ENCODE assay signal across 20 mouse cellular contexts in genomic region chr11:116913573-116913972, GRCm38 (mm10). TPM values are rescaled to one million over a fixed set of nuclear protein-coding genes. Genes with fewer than 3 reads are reported as not detected.
DNase-seq lines count a peak whose midpoint lies in the region; ATAC-seq and TF ChIP-seq lines count a peak whose summit lies in the region.
"Had no signal": no experiment of that assay in that cellular context is flagged by ENCODE, and none has a peak within 500 bp of the region (broad histone marks: within the 10 kb centered on the region; RNA-seq: fewer than 3 reads in every experiment).

No protein-coding gene starts in this region.

- DNase-seq in embryo, embryonic 11 days: no peak
- DNase-seq in kidney, postnatal 36 days: no peak
- DNase-seq in embryonic facial prominence, embryonic 10.5 days (ENCODE audit: low spot score): no peak
- DNase-seq: adrenal gland, postnatal 14 days; B cell, adult 2 months; cerebellum, postnatal 10 days; gastrocnemius, postnatal 25 days; lung, adult 18-20 months; right cerebral cortex, adult 18-20 months; thymus, adult 18-20 months had no signal

- H3K27ac ChIP-seq in hindbrain, embryonic 12.5 days: peak overlapping the region; percentile 50; the same call in 1 of the 2 replicates
- H3K27ac ChIP-seq in hindbrain, embryonic 16.5 days (ENCODE audit: low read depth, low read length): no peak overlapping the region
- peak overlapping the region; percentile 56 for H3K27ac ChIP-seq in forebrain, embryonic 15.5 days (replicated peaks)
- peak overlapping the region; percentile 40; the same call in 1 of the 2 replicates for H3K27ac ChIP-seq in midbrain, embryonic 13.5 days
- H3K27ac ChIP-seq in embryonic facial prominence, embryonic 10.5 days (replicated peaks): no peak overlapping the region
- H3K27ac ChIP-seq: embryonic facial prominence, embryonic 12.5 days; limb, embryonic 15.5 days; macrophage had no signal

- H3K9ac ChIP-seq in hindbrain, embryonic 12.5 days: peak overlapping the region; percentile 36
- no peak overlapping the region for H3K9ac ChIP-seq in hindbrain, embryonic 16.5 days (ENCODE audit: low read depth, low read length)
- H3K9ac ChIP-seq in forebrain, embryonic 15.5 days (replicated peaks): no peak overlapping the region
- no peak overlapping the region for H3K9ac ChIP-seq in midbrain, embryonic 13.5 days (replicated peaks)
- H3K9ac ChIP-seq: embryonic facial prominence, embryonic 12.5 days; heart, embryonic 12.5 days; limb, embryonic 15.5 days had no signal

- H3K36me3 ChIP-seq in hindbrain, embryonic 12.5 days: no peaks in the 10 kb centered on the region
- H3K36me3 ChIP-seq in hindbrain, embryonic 16.5 days (ENCODE audit: control insufficient read depth, insufficient read depth, low read length): no peaks in the 10 kb centered on the region
- H3K36me3 ChIP-seq in E14TG2a.4 (ENCODE audit: insufficient read depth, low read length): no peaks in the 10 kb centered on the region
- H3K36me3 ChIP-seq in forebrain, embryonic 15.5 days: no peaks in the 10 kb centered on the region
- no peaks in the 10 kb centered on the region for H3K36me3 ChIP-seq in midbrain, embryonic 13.5 days
- H3K36me3 ChIP-seq in embryonic facial prominence, embryonic 10.5 days (replicated peaks): no peaks in the 10 kb centered on the region
- H3K36me3 ChIP-seq: embryonic facial prominence, embryonic 12.5 days; heart, embryonic 12.5 days; limb, embryonic 15.5 days had no signal

- H3K4me1 ChIP-seq in hindbrain, embryonic 12.5 days: peaks cover 26% of the 10 kb centered on the region
- peaks cover 9% of the 10 kb centered on the region for H3K4me1 ChIP-seq in hindbrain, embryonic 16.5 days (ENCODE audit: control insufficient read depth, insufficient read depth, low read depth, low read length)
- H3K4me1 ChIP-seq in E14TG2a.4 (replicated peaks; ENCODE audit: low read depth, low read length): peaks cover 57% of the 10 kb centered on the region
- H3K4me1 ChIP-seq in forebrain, embryonic 15.5 days: peaks cover 30% of the 10 kb centered on the region
- H3K4me1 ChIP-seq in midbrain, embryonic 13.5 days (replicated peaks): peaks cover 26% of the 10 kb centered on the region
- H3K4me1 ChIP-seq in embryonic facial prominence, embryonic 10.5 days: peaks cover 5% of the 10 kb centered on the region; the same call in 1 of the 2 replicates
- H3K4me1 ChIP-seq: embryonic facial prominence, embryonic 12.5 days; heart, embryonic 12.5 days had no signal

- H3K27me3 ChIP-seq in hindbrain, embryonic 12.5 days: peaks cover 28% of the 10 kb centered on the region
- no peaks in the 10 kb centered on the region for H3K27me3 ChIP-seq in hindbrain, embryonic 16.5 days (replicated peaks; ENCODE audit: control insufficient read depth, insufficient read depth, low read length)
- H3K27me3 ChIP-seq in E14TG2a.4 (ENCODE audit: insufficient read depth, low read length): peaks cover 26% of the 10 kb centered on the region
- 0 out of 2 replicates have a peak, but pooled peaks cover 6% of the 10 kb centered on the region for H3K27me3 ChIP-seq in forebrain, embryonic 15.5 days
- peaks cover 26% of the 10 kb centered on the region for H3K27me3 ChIP-seq in midbrain, embryonic 13.5 days
- peaks cover 44% of the 10 kb centered on the region for H3K27me3 ChIP-seq in embryonic facial prominence, embryonic 10.5 days (replicated peaks; ENCODE audit: low read depth, poor library complexity, severe bottlenecking)

- 52% methylated on average over 16 of the region's 16 CpGs for WGBS in hindbrain, embryonic 12.5 days
- 35% methylated on average over 16 of the region's 16 CpGs for WGBS in hindbrain, embryonic 16.5 days
- 50% methylated on average over 16 of the region's 16 CpGs for WGBS in forebrain, embryonic 15.5 days
- WGBS in midbrain, embryonic 13.5 days: 45% methylated on average over 16 of the region's 16 CpGs
- WGBS in embryonic facial prominence, embryonic 10.5 days: 82% methylated on average over 16 of the region's 16 CpGs

- no peak overlapping the region for H3K4me3 ChIP-seq in hindbrain, embryonic 12.5 days
- no peak overlapping the region for H3K4me3 ChIP-seq in hindbrain, embryonic 16.5 days (ENCODE audit: low read length)
- peak overlapping the region; percentile 23; the same call in 1 of the 2 replicates for H3K4me3 ChIP-seq in E14TG2a.4 (replicated peaks; ENCODE audit: low read length)
- no peak overlapping the region for H3K4me3 ChIP-seq in forebrain, embryonic 15.5 days
- H3K4me3 ChIP-seq in midbrain, embryonic 13.5 days (replicated peaks): no peak overlapping the region
- no peak overlapping the region for H3K4me3 ChIP-seq in embryonic facial prominence, embryonic 10.5 days
- H3K4me3 ChIP-seq: embryonic facial prominence, embryonic 12.5 days; heart, embryonic 12.5 days; limb, embryonic 15.5 days; myocyte had no signal

- no peak for ATAC-seq in hindbrain, embryonic 12.5 days (ENCODE audit: low FRiP score)
- no peak for ATAC-seq in hindbrain, embryonic 16.5 days
- ATAC-seq in forebrain, embryonic 15.5 days (replicated peaks): no peak
- ATAC-seq in midbrain, embryonic 13.5 days: no peak

- no peaks in the 10 kb centered on the region for H3K9me3 ChIP-seq in hindbrain, embryonic 12.5 days (replicated peaks)
- H3K9me3 ChIP-seq in hindbrain, embryonic 16.5 days (ENCODE audit: control insufficient read depth, low read length): no peaks in the 10 kb centered on the region
- no peaks in the 10 kb centered on the region for H3K9me3 ChIP-seq in E14TG2a.4 (ENCODE audit: low read length)
- H3K9me3 ChIP-seq in forebrain, embryonic 15.5 days: no peaks in the 10 kb centered on the region
- H3K9me3 ChIP-seq in midbrain, embryonic 13.5 days: no peaks in the 10 kb centered on the region
- no peaks in the 10 kb centered on the region for H3K9me3 ChIP-seq in embryonic facial prominence, embryonic 10.5 days
- H3K9me3 ChIP-seq: embryonic facial prominence, embryonic 12.5 days; heart, embryonic 12.5 days; limb, embryonic 15.5 days had no signal

- no peak overlapping the region; the same call in 1 of the 2 replicates for H3K4me2 ChIP-seq in hindbrain, embryonic 12.5 days (replicated peaks)
- H3K4me2 ChIP-seq in hindbrain, embryonic 16.5 days (ENCODE audit: low read length): no peak overlapping the region
- no peak overlapping the region for H3K4me2 ChIP-seq in forebrain, embryonic 15.5 days (replicated peaks)
- peak overlapping the region; percentile 3; the same call in 1 of the 2 replicates for H3K4me2 ChIP-seq in midbrain, embryonic 13.5 days (replicated peaks)
- H3K4me2 ChIP-seq: embryonic facial prominence, embryonic 12.5 days; heart, embryonic 12.5 days; limb, embryonic 15.5 days had no signal

- TF ChIP-seq CTCF in E14TG2a.4 (conservative IDR thresholded peaks at IDR 0.05; ENCODE audit: low read length): no peak

RNA-seq across cellular contexts. Expression of gene Mgat5b, which starts 5.1 kb away (rescaled TPM):
- 23.8 TPM in 2 replicates for polyA plus RNA-seq in hindbrain, embryonic 12.5 days (2016; fragmentation: Nextera tagmentation; extraction: Ambion mirVana)
- 19.4 and 27.5 TPM in 2 replicates for polyA plus RNA-seq in hindbrain, embryonic 16.5 days (2015; fragmentation: Nextera tagmentation; extraction: Ambion mirVana)
- 32.0 and 32.8 TPM in 2 replicates for polyA plus RNA-seq in forebrain, embryonic 15.5 days (2015; fragmentation: Nextera tagmentation; extraction: Ambion mirVana)
- 16.8 and 21.8 TPM in 2 replicates for polyA plus RNA-seq in midbrain, embryonic 13.5 days (2015; fragmentation: Nextera tagmentation; extraction: Ambion mirVana)
- polyA plus RNA-seq in embryonic facial prominence, embryonic 10.5 days (2016; fragmentation: Nextera tagmentation; extraction: Ambion mirVana): 2.3 and 3.3 TPM in 2 replicates
- polyA plus RNA-seq: macrophage, myocyte had no signal

Comparison
In these comparisons a context has a peak if more than half of its experiments do, and no peak if none do; other contexts are left out.
1. H3K27ac ChIP-seq: peak in hindbrain, embryonic 12.5 days (single experiment), forebrain, embryonic 15.5 days (single experiment) and midbrain, embryonic 13.5 days (single experiment); none in hindbrain, embryonic 16.5 days (single experiment) and embryonic facial prominence, embryonic 10.5 days (single experiment).